Mouse (Mus musculus): ENCODE data around the gene Nrros.

Nrros gene

GRCm38 (mm10) chr16:32165281-32165821, at the start of gene Nrros:
Nrros (minus strand) TSS chr16:32165594.
- peak; percentile 61 to 64 for DNase-seq (ENCODE audit: low spot score in 2 of 2)

DNA sequence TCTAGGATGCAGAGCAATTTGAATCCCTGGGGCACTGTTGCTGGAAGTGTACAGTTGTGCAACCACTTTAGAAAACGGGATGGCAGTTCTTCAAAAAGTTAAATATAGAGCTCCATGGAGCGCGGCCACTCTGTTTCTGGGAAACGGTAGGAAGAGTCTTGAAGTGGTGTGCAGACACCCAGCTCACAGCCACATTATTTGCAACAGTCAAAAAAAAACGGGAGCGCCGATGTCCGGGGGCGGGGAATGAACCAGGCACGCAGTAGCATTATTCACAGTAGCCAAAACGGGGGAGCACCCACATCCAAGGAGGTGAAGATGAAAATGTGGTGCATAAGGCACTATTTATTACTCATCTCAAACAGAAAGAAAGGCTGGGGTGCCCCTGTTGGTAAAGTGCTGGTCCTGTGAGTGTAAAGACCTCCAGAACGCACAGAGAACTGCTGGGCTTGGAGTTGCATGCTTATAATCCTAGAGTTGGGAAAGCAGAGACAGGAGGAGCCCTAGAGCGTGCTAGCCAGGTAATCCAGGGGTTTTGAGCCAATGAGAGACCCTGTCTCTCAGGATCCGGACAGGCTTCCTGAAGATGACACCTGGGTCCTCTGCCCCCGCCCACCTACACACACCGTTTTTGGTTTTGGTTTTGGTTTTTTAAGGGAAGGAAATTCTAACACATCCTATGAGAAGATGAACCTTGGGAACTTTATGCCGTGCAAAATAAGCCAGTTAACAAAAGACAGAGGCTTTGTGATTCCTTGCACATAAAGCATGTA, 49.6 kb upstream of the Nrros start:
- DNase-seq (ENCODE audit: low spot score in 2 of 2), result no peak

- DNase-seq (ENCODE audit: low spot score in 2 of 2), result no peak
Measured at GRCm38 (mm10) chr16:32214156-32214555, 48.8 kb upstream of the Nrros start.

DNA sequence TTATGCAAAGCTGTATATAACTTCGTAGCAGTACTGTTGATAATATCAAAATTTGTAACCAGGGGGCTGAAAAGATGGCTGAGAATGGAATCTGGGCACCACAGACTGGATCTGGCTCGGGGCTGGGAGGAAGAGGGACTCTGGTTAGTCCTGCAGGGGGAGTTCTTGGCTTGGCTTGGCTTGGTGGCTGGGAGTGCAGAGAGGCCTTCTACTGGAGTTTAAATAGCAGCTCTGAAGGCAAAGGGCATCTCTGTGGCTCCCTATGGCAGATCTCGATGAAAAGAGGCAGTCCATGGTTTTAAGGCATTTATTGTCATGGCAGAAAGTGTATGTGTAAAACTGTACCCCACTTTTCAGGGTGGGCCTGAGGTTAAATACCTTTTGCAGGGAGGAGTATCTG, 39.5 kb upstream of the Nrros start:
- no peak for DNase-seq (ENCODE audit: low spot score in 2 of 2)

GRCm38 (mm10) chr16:32202681-32203080, 37.3 kb upstream of the Nrros start:
- peak; percentile 80 to 88 for DNase-seq (ENCODE audit: low spot score in 2 of 2)

GRCm38 (mm10) chr16:32201004-32201325, 35.6 kb upstream of the Nrros start:
- no peak for DNase-seq (ENCODE audit: low spot score in 2 of 2)

DNA sequence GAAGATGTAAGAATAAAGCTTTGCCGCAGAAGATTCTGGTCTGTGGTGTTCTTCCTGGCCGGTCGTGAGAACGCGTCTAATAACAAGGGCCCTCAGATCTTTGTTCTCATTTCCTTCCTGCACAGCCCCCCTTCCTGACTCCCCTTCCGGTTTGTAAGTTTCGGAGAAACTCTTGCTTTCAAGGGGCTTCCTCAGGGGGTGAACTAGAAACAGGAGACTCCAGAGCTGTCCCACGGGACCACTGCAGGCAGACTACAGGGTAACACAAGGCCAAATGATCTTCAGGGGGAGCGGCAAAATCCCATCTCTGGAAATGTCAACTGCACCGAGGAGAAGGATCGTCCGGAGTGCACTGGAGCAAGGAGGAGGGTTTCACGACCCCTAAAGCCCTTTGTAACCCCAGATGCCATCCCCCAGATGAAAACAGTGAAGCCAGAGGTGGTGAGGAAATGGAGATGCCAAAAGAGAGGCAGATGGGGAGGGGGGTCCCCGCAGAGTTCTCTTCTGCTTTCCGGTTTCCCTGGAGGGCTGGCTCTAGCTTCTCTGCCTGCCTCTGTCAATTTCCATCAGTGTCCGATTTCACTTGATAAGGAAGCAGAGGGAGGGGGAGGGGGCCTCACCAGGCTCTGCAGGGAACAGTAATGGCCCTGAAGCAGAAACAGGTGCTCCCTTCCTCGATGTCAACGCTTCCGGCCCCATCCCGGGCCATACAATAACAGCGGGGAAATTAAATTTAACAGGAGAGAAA, 35.0 kb upstream of the Nrros start:
- no peak for DNase-seq (ENCODE audit: low spot score in 2 of 2)

- no peak for DNase-seq (ENCODE audit: low spot score in 2 of 2)
Measured at GRCm38 (mm10) chr16:32190011-32190441, 24.6 kb upstream of the Nrros start.

GRCm38 (mm10) chr16:32189109-32189508, 23.7 kb upstream of the Nrros start:
- DNase-seq (ENCODE audit: low spot score in 2 of 2), result no peak

- DNase-seq (ENCODE audit: low spot score in 2 of 2), result no peak
Measured at GRCm38 (mm10) chr16:32186056-32186455, 20.7 kb upstream of the Nrros start.

DNA sequence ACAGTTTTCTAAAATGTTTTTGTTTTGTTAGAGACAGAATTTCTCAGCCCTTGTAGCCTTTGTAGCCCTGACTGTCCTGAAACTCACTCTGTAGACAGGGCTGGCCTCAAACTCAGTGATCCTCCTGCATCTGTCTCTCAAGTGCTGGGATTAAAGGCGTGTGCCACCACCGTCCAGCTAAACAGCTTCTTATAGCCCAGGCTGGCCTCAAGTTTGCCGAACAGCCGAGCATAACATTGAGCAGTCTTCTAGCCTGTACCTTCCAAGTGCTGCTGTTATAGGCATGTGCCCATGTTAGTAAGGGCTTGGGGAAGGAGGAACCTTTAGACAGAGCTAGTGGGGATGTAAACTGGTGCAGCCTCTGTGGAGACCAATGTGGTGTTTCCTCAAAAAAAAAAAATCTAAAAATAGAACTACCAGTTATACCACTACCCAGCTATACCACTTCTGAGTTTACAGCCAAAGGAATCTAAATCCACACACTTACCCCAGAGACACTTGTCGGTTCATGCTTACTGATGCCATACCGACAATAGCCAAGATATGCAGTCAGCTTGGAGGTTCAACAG, 14.0 kb upstream of the Nrros start, which contains the start of gene Bex6:
Gene Bex6, plus strand, starts transcription at position 491 of the 569 bp plus-strand sequence.
- no peak for DNase-seq (ENCODE audit: low spot score in 2 of 2)

GRCm38 (mm10) chr16:32176896-32177686, 11.7 kb upstream of the Nrros start:
- peak; percentile 32 to 35 for DNase-seq (ENCODE audit: low spot score in 2 of 2)

DNA sequence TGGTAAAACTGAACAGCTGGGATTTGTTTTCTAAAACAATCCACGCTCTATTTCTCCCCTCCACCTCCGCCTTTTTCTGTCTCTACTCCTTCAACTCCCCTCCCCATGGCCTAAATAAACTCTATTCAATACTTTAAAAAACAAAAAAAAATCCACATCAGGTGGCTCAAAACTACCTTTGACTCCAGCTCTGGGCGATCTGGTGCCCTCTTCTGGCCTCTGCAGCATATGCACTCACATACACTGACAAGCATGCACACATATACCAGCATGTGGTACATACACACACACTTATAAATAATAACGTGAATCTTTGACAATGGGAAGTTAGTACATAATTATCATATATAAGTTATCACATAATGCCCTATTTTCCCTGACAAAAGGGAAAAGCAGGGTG, 9.6 kb upstream of the Nrros start:
- no peak for DNase-seq (ENCODE audit: low spot score in 2 of 2)

DNA sequence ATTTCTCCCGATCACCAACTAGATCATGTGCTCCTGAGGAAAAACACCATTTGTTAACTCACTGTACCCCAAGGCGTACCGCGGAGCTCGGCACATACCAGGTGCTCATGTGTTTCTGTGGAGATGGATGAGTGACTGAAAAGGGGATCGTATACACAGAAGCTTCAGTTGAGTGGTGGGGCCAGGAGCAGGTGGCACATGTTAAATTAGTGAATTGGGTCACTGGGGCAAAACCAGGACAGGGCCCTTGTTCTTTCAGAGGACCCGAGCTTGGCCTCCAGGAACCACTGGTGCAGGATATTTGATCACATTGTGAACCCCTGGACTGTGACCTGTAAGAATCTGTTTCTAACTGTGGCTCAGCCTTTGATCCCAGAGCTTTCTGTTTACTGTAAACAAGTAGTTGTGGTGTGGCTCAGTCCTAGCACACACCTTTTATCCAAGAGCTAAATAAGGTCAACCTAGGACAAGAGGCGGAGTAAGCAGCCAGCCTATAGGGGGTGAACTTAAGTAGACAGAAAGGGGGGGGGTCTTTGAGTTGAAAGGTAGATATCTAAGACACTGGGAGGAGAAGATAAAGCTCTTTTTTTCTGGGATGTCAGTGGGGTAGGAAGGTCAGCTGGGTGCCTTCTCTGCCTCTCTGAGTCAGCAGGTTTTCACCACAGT, 9.1 kb upstream of the Nrros start:
- no peak for DNase-seq (ENCODE audit: low spot score in 2 of 2)

- DNase-seq (ENCODE audit: low spot score in 2 of 2), result no peak
Measured at GRCm38 (mm10) chr16:32173401-32173800, 8.0 kb upstream of the Nrros start.

GRCm38 (mm10) chr16:32171031-32171731, 5.8 kb upstream of the Nrros start:
- no peak for DNase-seq (ENCODE audit: low spot score in 2 of 2)

- no peak for DNase-seq (ENCODE audit: low spot score in 2 of 2)
Measured at GRCm38 (mm10) chr16:32167819-32168545, 2.6 kb upstream of the Nrros start.

DNA sequence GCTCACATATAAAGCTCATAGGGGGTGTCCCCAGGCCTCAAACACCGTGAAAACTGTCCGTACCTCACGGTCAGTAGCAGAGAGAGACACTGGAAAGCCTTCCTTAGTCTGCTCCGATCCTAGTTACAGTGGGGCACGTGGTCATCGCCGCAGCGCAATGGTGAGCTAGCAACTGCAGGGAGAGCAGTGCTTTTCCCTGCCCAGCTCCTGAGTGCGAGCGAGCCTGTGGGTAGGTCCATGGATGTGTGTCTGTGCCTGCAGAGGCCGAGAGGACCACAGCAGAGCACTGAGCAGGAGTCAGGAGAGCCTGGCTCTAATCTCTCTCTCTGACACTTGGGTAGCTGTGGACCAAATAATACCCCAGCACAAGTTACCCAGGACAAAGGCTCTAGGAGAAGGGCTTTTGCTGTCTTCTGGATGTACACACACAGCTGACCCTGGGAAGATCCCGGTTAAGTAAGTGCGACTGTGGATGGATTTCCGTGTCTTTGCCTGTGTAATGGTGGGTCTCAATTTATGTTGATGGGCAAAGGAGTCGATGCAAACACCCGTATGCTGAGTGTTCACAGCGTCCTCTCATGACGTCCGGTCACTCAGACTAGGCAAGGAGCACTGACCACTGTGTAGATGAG, 882 bp downstream of the Nrros start:
- DNase-seq (ENCODE audit: low spot score in 2 of 2), result no peak

DNA sequence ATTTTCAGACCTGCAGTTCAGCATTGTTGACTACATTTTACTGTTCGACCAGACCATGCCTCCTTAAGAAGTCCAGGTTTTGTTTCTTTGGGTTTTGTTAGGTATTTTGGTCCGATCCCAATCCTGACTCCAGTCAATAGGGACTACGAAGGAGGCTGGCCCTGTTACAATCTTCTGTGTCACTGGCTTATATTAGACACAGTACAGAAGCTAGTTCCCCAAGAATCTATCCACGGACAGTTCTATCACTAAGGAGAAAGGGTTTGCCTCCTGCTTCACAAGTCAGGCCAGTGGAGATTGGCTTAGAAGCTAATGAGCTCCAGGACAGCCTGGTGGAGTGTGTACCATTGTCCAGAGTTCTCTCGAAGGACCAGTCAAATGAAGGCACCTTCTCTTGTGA, 1.5 kb downstream of the Nrros start:
- DNase-seq (ENCODE audit: low spot score in 2 of 2), result no peak
